Mouse (Mus musculus) myocyte (in vitro differentiated cells): ENCODE results near the gene Rbm28. TPM values are rescaled to one million over a fixed set of nuclear protein-coding genes. Genes with fewer than 3 reads are reported as not detected.

Source experiments
- H3K27me3 ChIP-seq: one replicate; pipeline ENCODE4 v1.6.1; 2011; ENCODE audit not compliant: control insufficient read depth, insufficient read depth, insufficient read length
- H3K36me3 ChIP-seq: one replicate; pipeline ENCODE4 v1.6.1; 2011; ENCODE audit not compliant: control insufficient read depth, insufficient read depth
- H3K4me2 ChIP-seq: one replicate; pipeline ENCODE4 v1.6.1; 2011; ENCODE audit warnings: low read depth, control low read depth
- H3K4me3 ChIP-seq: one replicate; pipeline ENCODE4 v1.5.1; 2011; ENCODE audit warnings: mild to moderate bottlenecking, control low read depth, moderate library complexity
- H3K79me2 ChIP-seq: one replicate; pipeline ENCODE4 v1.6.1; 2011; ENCODE audit not compliant: control insufficient read depth, insufficient read depth
- H3ac ChIP-seq: one replicate; pipeline ENCODE4 v1.6.1; 2011; ENCODE audit not compliant: control insufficient read depth, insufficient read length
- CEBPB ChIP-seq: IDR thresholded peaks from 2 replicates; pipeline ENCODE4 v1.6.1; 2011; ENCODE audit warnings: mild to moderate bottlenecking, moderate library complexity; ENCODE audit not compliant: poor library complexity, insufficient read depth, severe bottlenecking
- E2F4 ChIP-seq: IDR thresholded peaks from one replicate; pipeline ENCODE4 v1.6.1; 2011; ENCODE audit warnings: mild to moderate bottlenecking, control low read depth, moderate library complexity; ENCODE audit not compliant: insufficient read depth
- MAX ChIP-seq: IDR thresholded peaks from one replicate; pipeline ENCODE4 v1.6.1; 2011; ENCODE audit warnings: low read depth, mild to moderate bottlenecking, control low read depth
- MYOD1 ChIP-seq, 3 experiments: IDR thresholded peaks; one replicate each; pipeline ENCODE4 v1.6.1; 2011; ENCODE audit warnings: control low read depth in 2 of 3, low read depth in 2 of 3, mild to moderate bottlenecking in 2 of 3, moderate library complexity in 1 of 3; ENCODE audit not compliant: insufficient read length in 2 of 3, control insufficient read depth in 1 of 3
- MYOG ChIP-seq, 3 experiments: IDR thresholded peaks; one replicate each; pipeline ENCODE4 v1.6.1; 2011; ENCODE audit warnings: control low read depth in 2 of 3, low read depth in 2 of 3, mild to moderate bottlenecking in 2 of 3; ENCODE audit not compliant: insufficient read length in 2 of 3, control insufficient read depth in 1 of 3, insufficient read depth in 1 of 3
- POLR2A ChIP-seq: IDR thresholded peaks from one replicate; pipeline ENCODE4 v1.6.1; 2011; ENCODE audit warnings: low read depth, mild to moderate bottlenecking, control low read depth, moderate library complexity; ENCODE audit not compliant: insufficient read length
- POLR2AphosphoS2 ChIP-seq: IDR thresholded peaks from one replicate; pipeline ENCODE4 v1.6.1; 2011; ENCODE audit warnings: low read depth, control low read depth; ENCODE audit not compliant: insufficient read length
- REST ChIP-seq: IDR thresholded peaks from one replicate; pipeline ENCODE4 v1.6.1; 2011; ENCODE audit warnings: mild to moderate bottlenecking, control low read depth, moderate library complexity; ENCODE audit not compliant: insufficient read depth, insufficient read length
- SRF ChIP-seq: IDR thresholded peaks from one replicate; pipeline ENCODE4 v1.6.1; 2011; ENCODE audit warnings: low read depth; ENCODE audit not compliant: control insufficient read depth, insufficient read length
- TCF12 ChIP-seq: IDR thresholded peaks from one replicate; pipeline ENCODE4 v1.6.1; 2011; ENCODE audit warnings: mild to moderate bottlenecking, control low read depth; ENCODE audit not compliant: poor library complexity, insufficient read depth, severe bottlenecking
- TCF3 ChIP-seq: IDR thresholded peaks from one replicate; pipeline ENCODE4 v1.6.1; 2011; ENCODE audit warnings: low read depth, control low read depth; ENCODE audit not compliant: insufficient read length
- USF1 ChIP-seq: IDR thresholded peaks from one replicate; pipeline ENCODE4 v1.6.1; 2011; ENCODE audit warnings: low read depth, mild to moderate bottlenecking, control low read depth, moderate library complexity
- polyA plus RNA-seq: library from polyadenylated mRNA; unstranded; fragments of >200 nt; fragmentation: generic; extraction: Trizol; gene quantifications from one replicate; pipeline ENCODE4 v1.2.1, GENCODE M21; 2012; ENCODE audit warnings: missing spikeins

Rbm28 gene
- polyA plus RNA-seq, 1 experiment, result 16.2 TPM

DNA sequence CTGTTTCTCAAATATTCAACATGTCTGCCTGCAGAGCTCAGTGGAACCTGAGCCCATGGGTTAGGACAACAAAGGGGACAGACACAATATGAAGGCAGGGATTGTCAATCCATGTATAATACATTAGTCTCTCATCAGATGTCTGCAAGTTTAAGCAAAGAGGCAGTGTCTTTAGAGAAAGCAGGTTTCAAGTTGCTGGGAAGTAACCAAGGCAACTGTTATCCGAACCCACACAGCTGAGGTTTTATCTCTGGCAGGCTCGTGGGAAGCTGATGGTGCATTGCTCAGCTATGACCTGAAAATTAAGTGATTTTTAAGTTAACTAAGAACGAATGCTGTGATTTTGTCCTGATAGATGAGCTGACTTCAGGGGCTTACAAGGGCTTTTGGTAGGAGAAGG lies 64.4 kb downstream of the Rbm28 start:
- no peaks in the 10 kb centered on the region for H3K36me3 ChIP-seq
- TF ChIP-seq MYOD1 (IDR thresholded peaks at IDR 0.05; ENCODE audit: control insufficient read depth in 1 of 3, insufficient read length in 2 of 3, low read depth in 2 of 3), result no peak
- TF ChIP-seq TCF3, result no peak
- no peak for TF ChIP-seq TCF12
- no peak for TF ChIP-seq MYOG (IDR thresholded peaks at IDR 0.05; ENCODE audit: control insufficient read depth in 1 of 3, insufficient read depth in 1 of 3, insufficient read length in 2 of 3, low read depth in 2 of 3)
- TF ChIP-seq USF1, result no peak
- TF ChIP-seq MAX, result no peak
- TF ChIP-seq REST, result no peak
- no peak for TF ChIP-seq SRF
- TF ChIP-seq POLR2AphosphoS2, result no peak
- no peak for TF ChIP-seq E2F4
- H3ac ChIP-seq, result no peak overlapping the region
- peaks cover 7% of the 10 kb centered on the region for H3K27me3 ChIP-seq
- no peak overlapping the region for H3K4me2 ChIP-seq
- no peaks in the 10 kb centered on the region for H3K79me2 ChIP-seq
- no peak overlapping the region for H3K4me3 ChIP-seq

DNA sequence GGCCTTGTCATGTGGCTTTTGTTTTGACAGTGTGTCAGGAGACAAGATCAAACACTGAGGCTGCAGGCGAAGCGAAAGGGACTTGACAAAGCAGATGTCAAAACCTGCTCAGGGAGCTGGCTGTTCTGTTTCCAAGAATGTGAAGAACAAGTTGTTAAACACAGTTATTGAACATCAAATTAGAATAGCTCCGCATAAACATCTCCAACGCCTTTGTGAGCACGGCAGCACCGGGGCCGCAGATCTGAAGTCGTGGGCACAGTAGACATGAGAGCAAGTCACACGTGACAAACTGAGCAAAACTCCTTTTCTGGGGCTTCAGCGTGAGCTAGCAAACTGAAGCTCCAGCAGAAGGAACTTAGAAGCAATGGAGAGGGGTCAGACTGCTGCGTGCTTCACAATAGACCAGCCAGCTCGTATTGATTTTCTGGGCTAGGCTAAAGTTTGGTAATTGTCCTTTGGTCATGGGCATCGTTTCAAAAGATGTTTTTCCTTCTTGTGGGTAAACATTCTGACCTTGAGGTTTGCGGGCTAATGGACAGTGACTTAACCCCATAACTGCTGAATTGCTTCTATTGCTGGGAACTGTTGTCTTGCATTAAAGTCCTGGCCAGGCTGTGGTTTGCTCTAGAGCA lies 65.2 kb downstream of the Rbm28 start:
- Histone ChIP-seq H3ac (no peak overlapping the region), H3K36me3 (no peaks in the 10 kb centered on the region), H3K4me3 (no peak overlapping the region), H3K79me2 (no peaks in the 10 kb centered on the region), H3K27me3 (peaks cover 5% of the 10 kb centered on the region), H3K4me2 (no peak overlapping the region)
- TF ChIP-seq MYOD1 (IDR thresholded peaks at IDR 0.05; ENCODE audit: control insufficient read depth in 1 of 3, insufficient read length in 2 of 3, low read depth in 2 of 3) (no peak), MAX (no peak), SRF (no peak), POLR2A (no peak), TCF3 (no peak), TCF12 (no peak), POLR2AphosphoS2 (no peak), USF1 (no peak), E2F4 (no peak), MYOG (IDR thresholded peaks at IDR 0.05; ENCODE audit: control insufficient read depth in 1 of 3, insufficient read depth in 1 of 3, insufficient read length in 2 of 3, low read depth in 2 of 3) (no peak), CEBPB (no peak), REST (no peak)

DNA sequence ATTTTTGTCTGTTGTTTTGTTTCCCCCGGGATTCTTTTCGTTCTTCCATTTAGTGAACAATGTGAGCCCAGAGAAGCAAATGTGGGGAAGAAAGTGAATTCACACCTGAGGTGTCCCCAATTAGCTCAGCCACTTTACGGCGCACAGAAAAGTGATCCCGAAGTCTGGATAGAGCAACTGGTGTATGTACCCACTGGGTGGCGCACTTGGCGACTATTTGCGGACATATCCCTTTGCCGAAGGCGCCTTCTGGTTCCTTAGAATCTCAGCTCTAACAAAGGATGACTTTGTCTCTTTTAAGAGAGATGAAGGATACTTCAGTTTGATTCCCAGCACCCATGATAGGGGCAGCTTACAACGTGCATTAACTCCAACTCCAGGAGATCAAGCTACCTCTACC lies 71.9 kb downstream of the Rbm28 start:
- Histone ChIP-seq H3K79me2 (no peaks in the 10 kb centered on the region), H3K4me3 (no peak overlapping the region), H3K27me3 (peaks cover 9% of the 10 kb centered on the region), H3K36me3 (no peaks in the 10 kb centered on the region), H3ac (no peak overlapping the region), H3K4me2 (no peak overlapping the region)
- TF ChIP-seq MYOG (IDR thresholded peaks at IDR 0.05; ENCODE audit: control insufficient read depth in 1 of 3, insufficient read depth in 1 of 3, insufficient read length in 2 of 3, low read depth in 2 of 3) (no peak), REST (no peak), MAX (no peak), POLR2A (no peak), USF1 (no peak), POLR2AphosphoS2 (no peak), TCF12 (no peak), E2F4 (no peak), CEBPB (no peak), MYOD1 (IDR thresholded peaks at IDR 0.05; ENCODE audit: control insufficient read depth in 1 of 3, insufficient read length in 2 of 3, low read depth in 2 of 3) (no peak), TCF3 (no peak), SRF (no peak)

DNA sequence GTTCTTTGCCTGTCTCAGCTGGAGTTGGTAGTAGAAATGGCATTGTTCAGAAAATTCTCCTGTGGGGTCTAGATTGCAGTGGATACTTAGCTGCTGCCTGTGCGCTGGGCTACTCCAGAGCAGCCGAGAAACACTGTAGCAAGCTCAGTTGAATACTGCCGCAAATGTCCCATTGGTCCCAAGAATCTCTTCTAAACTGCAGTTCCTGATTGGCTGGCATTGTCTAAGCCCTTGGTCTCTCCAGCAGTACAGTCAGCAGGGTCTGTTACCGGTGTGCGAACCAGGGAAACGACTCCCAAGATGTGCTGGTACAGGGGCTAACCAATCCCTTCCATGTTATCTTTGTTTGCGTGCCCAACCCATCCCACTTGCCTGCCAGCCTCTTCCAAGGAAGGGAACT lies 72.6 kb downstream of the Rbm28 start:
- no peaks in the 10 kb centered on the region for H3K36me3 ChIP-seq
- no peak overlapping the region for H3ac ChIP-seq
- H3K27me3 ChIP-seq, result peaks cover 9% of the 10 kb centered on the region
- TF ChIP-seq MYOG (IDR thresholded peaks at IDR 0.05; ENCODE audit: control insufficient read depth in 1 of 3, insufficient read depth in 1 of 3, insufficient read length in 2 of 3, low read depth in 2 of 3) (no peak), POLR2AphosphoS2 (no peak), REST (no peak), SRF (no peak), E2F4 (no peak), USF1 (no peak), MYOD1 (IDR thresholded peaks at IDR 0.05; ENCODE audit: control insufficient read depth in 1 of 3, insufficient read length in 2 of 3, low read depth in 2 of 3) (no peak), TCF12 (no peak), TCF3 (no peak)
- H3K79me2 ChIP-seq, result no peaks in the 10 kb centered on the region
- no peak overlapping the region for H3K4me3 ChIP-seq
- no peak overlapping the region for H3K4me2 ChIP-seq
